Mouse (Mus musculus) fibroblast of lung, adult 2 months (primary cell): ENCODE measurements around the gene Gm20388.

Experiments used
- DNase-seq: peaks from one replicate; pipeline ENCODE4 v3.0.0-alpha.2; 2011; ENCODE audit warnings: low read depth

Gm20388 gene

GRCm38 (mm10) chr8:120565151-120565711 lies 654.6 kb downstream of the Gm20388 start:
- DNase-seq = no peak

- no peak for DNase-seq
These were observed 656.0 kb downstream of the Gm20388 start for GRCm38 (mm10) chr8:120566681-120567080.

GRCm38 (mm10) chr8:120567731-120568130 lies 657.1 kb downstream of the Gm20388 start:
- no peak for DNase-seq

GRCm38 (mm10) chr8:120568164-120568798 lies 657.6 kb downstream of the Gm20388 start:
- DNase-seq = no peak

GRCm38 (mm10) chr8:120569123-120569522 lies 658.5 kb downstream of the Gm20388 start:
- no peak for DNase-seq

- DNase-seq = no peak
These were observed 659.5 kb downstream of the Gm20388 start for GRCm38 (mm10) chr8:120569939-120570715.

GRCm38 (mm10) chr8:120571561-120571960 lies 660.9 kb downstream of the Gm20388 start:
- no peak for DNase-seq

GRCm38 (mm10) chr8:120572534-120572933 lies 661.9 kb downstream of the Gm20388 start:
- DNase-seq = no peak

GRCm38 (mm10) chr8:120573866-120574265 lies 663.2 kb downstream of the Gm20388 start:
- DNase-seq = no peak

GRCm38 (mm10) chr8:120574941-120575340 lies 664.3 kb downstream of the Gm20388 start:
- no peak for DNase-seq

- no peak for DNase-seq
These were observed 665.2 kb downstream of the Gm20388 start for GRCm38 (mm10) chr8:120575801-120576200.

GRCm38 (mm10) chr8:120577821-120578220 lies 667.2 kb downstream of the Gm20388 start:
- DNase-seq = no peak

GRCm38 (mm10) chr8:120580336-120581000 lies 669.8 kb downstream of the Gm20388 start:
- DNase-seq = no peak

- no peak for DNase-seq
These were observed 670.7 kb downstream of the Gm20388 start for GRCm38 (mm10) chr8:120581329-120581728.

GRCm38 (mm10) chr8:120581811-120582210 lies 671.2 kb downstream of the Gm20388 start:
- DNase-seq = no peak

- no peak for DNase-seq
These were observed 674.9 kb downstream of the Gm20388 start for GRCm38 (mm10) chr8:120585521-120585920.

- peak; percentile 99 for DNase-seq
These were observed 678.5 kb downstream of the Gm20388 start, which contains the start of gene Gins2 for GRCm38 (mm10) chr8:120588908-120589771. TSS of gene Gins2 (minus strand) at chr8:120589304.

- no peak for DNase-seq
These were observed 679.3 kb downstream of the Gm20388 start for GRCm38 (mm10) chr8:120589921-120590320.

GRCm38 (mm10) chr8:120591587-120592292 lies 681.1 kb downstream of the Gm20388 start:
- no peak for DNase-seq

- no peak for DNase-seq
These were observed 683.9 kb downstream of the Gm20388 start for GRCm38 (mm10) chr8:120594571-120594970.

GRCm38 (mm10) chr8:120595963-120596362 lies 685.3 kb downstream of the Gm20388 start:
- DNase-seq = no peak
